Mouse (Mus musculus) kidney, adult 2 months (tissue): ENCODE measurements at regions not wholly inside any gene's neighbourhood (a gene's known extent, or its start where the extent isn't known, plus 50 kb on each side); places are given as distances from the start of the nearest gene placed in this dataset.

Experiments
- DNase-seq: peaks from one replicate; pipeline ENCODE4 v3.0.0; 2021
- H3K27ac ChIP-seq: fragments of 200-500 bp; 2 replicates; pipeline ENCODE4 v1.5.1; 2012; ENCODE audit warnings: low read depth, low read length, control low read depth, inconsistent platforms; ENCODE audit not compliant: insufficient read depth
- H3K27me3 ChIP-seq: fragments of 200-500 bp; replicated peaks from 2 replicates; pipeline ENCODE4 v1.6.1; 2012; ENCODE audit warnings: mild to moderate bottlenecking, moderate library complexity, low read length, inconsistent platforms; ENCODE audit not compliant: control insufficient read depth, insufficient read depth
- H3K36me3 ChIP-seq: fragments of 200-500 bp; 2 replicates; pipeline ENCODE4 v1.6.1; 2012; ENCODE audit warnings: mild to moderate bottlenecking, moderate library complexity, low read length, inconsistent platforms; ENCODE audit not compliant: control insufficient read depth, insufficient read depth
- H3K4me1 ChIP-seq: fragments of 200-500 bp; 2 replicates; pipeline ENCODE4 v1.6.1; 2011; ENCODE audit warnings: low read length; ENCODE audit not compliant: control insufficient read depth, insufficient read depth
- H3K4me3 ChIP-seq: fragments of 200-500 bp; 2 replicates; pipeline ENCODE4 v1.5.1; 2011; ENCODE audit warnings: mild to moderate bottlenecking, low read depth, low read length, control low read depth; ENCODE audit not compliant: insufficient read depth
- CTCF ChIP-seq: fragments of 200-500 bp; conservative IDR thresholded peaks from 2 replicates; pipeline ENCODE4 v1.5.1; 2011; ENCODE audit warnings: low read depth, mild to moderate bottlenecking, control low read depth, low read length, moderate library complexity, mixed read lengths; ENCODE audit not compliant: insufficient read depth, insufficient read length
- POLR2A ChIP-seq: fragments of 200-500 bp; IDR thresholded peaks from one replicate; pipeline ENCODE4 v1.6.1; 2011; ENCODE audit warnings: low read depth, low read length, control low read depth
- WGBS: fragments of 180-500 bp; shearing (Covaris S2); methylation state at CpG from one replicate; pipeline ENCODE4 v1.1.7; 2018; 5-methylcytosine and 5-hydroxymethylcytosine counted together

GRCm38 (mm10) chrX:134890583-134890982 is 74.0 kb downstream of the Nxf2 start:
- 77% methylated on average over 3 of the region's 3 CpGs for WGBS
- H3K4me1 ChIP-seq: no peaks in the 10 kb centered on the region
- no peaks in the 10 kb centered on the region for H3K36me3 ChIP-seq
- no peak for DNase-seq
- no peaks in the 10 kb centered on the region for H3K27me3 ChIP-seq
- no peak overlapping the region for H3K4me3 ChIP-seq
- no peak overlapping the region for H3K27ac ChIP-seq
- no peak for TF ChIP-seq POLR2A
- no peak for TF ChIP-seq CTCF

- no peak overlapping the region for H3K27ac ChIP-seq
- H3K4me3 ChIP-seq: no peak overlapping the region
- H3K4me1 ChIP-seq: no peaks in the 10 kb centered on the region
- no peak for DNase-seq
- 96% methylated on average over 4 of the region's 4 CpGs for WGBS
- TF ChIP-seq CTCF: no peak
- TF ChIP-seq POLR2A: no peak
- no peaks in the 10 kb centered on the region for H3K36me3 ChIP-seq
- no peaks in the 10 kb centered on the region for H3K27me3 ChIP-seq
These were observed 74.9 kb downstream of the Nxf2 start for GRCm38 (mm10) chrX:134889634-134890033.

- TF ChIP-seq POLR2A: no peak
- no peak for TF ChIP-seq CTCF
- Histone ChIP-seq H3K4me3 (no peak overlapping the region), H3K4me1 (no peaks in the 10 kb centered on the region), H3K36me3 (no peaks in the 10 kb centered on the region), H3K27ac (no peak overlapping the region), H3K27me3 (no peaks in the 10 kb centered on the region)
- WGBS: 53% methylated on average over 5 of the region's 5 CpGs
- no peak for DNase-seq
These were observed 73.3 kb upstream of the Armcx2 start for GRCm38 (mm10) chrX:134882334-134882733.

DNA sequence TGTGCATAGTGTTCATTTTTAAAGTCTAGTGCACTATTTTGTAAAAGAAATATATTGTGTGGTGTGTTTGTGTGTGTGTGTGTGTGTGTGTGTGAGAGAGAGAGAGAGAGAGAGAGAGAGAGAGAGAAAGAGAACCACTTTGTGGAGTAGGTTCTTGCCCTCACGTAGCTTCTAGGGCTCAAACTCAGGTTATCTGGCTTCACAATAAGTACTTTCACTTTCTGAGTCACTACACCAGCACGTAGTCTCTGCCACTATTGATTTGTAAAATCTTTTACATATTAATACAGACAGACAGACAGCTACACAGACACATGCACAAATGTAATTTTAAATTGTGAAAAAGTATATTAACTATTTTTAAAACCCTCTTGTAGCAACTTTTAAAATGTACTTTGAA is 70.9 kb upstream of the Armcx2 start:
- H3K4me3 ChIP-seq: no peak overlapping the region

GRCm38 (mm10) chrX:134878870-134879269 is 69.8 kb upstream of the Armcx2 start:
- Histone ChIP-seq H3K27ac (no peak overlapping the region), H3K27me3 (no peaks in the 10 kb centered on the region), H3K36me3 (no peaks in the 10 kb centered on the region), H3K4me3 (no peak overlapping the region), H3K4me1 (no peaks in the 10 kb centered on the region)
- WGBS: 92% methylated on average over 2 of the region's 2 CpGs
- TF ChIP-seq POLR2A: no peak
- no peak for TF ChIP-seq CTCF
- DNase-seq: no peak

More for the DNA sequence above, 70.9 kb upstream of the Armcx2 start:
- TF ChIP-seq CTCF (no peak), POLR2A (no peak)
- no peaks in the 10 kb centered on the region for H3K36me3 ChIP-seq
- no peaks in the 10 kb centered on the region for H3K27me3 ChIP-seq
- 74% methylated on average over 2 of the region's 2 CpGs for WGBS
- H3K27ac ChIP-seq: no peak overlapping the region
- no peaks in the 10 kb centered on the region for H3K4me1 ChIP-seq
- no peak for DNase-seq

DNA sequence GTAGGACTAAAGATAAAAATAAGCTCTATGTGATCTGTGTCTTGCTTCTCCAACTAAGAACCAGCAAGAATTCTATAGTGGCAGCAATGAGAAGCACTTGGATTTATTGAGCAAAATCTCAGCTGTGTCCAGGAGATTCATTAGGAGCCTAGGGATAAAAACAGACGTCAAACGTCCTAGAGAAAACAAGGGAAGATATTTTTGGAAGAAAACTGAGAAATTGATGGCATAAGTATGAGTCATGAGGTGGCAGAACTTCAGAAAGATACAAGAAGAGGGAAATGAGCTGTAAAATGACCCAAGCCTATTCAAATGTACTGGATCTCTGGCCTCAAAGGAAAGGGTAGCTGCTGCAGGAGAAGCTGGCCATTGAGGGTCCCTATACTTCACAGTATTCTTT is 65.7 kb upstream of the Armcx2 start:
- no peaks in the 10 kb centered on the region for H3K4me1 ChIP-seq
- WGBS: 21% methylated on average over 2 of the region's 2 CpGs
- DNase-seq: no peak
- no peak overlapping the region for H3K4me3 ChIP-seq
- H3K36me3 ChIP-seq: no peaks in the 10 kb centered on the region
- no peaks in the 10 kb centered on the region for H3K27me3 ChIP-seq
- H3K27ac ChIP-seq: no peak overlapping the region
- TF ChIP-seq POLR2A (no peak), CTCF (no peak)

DNA sequence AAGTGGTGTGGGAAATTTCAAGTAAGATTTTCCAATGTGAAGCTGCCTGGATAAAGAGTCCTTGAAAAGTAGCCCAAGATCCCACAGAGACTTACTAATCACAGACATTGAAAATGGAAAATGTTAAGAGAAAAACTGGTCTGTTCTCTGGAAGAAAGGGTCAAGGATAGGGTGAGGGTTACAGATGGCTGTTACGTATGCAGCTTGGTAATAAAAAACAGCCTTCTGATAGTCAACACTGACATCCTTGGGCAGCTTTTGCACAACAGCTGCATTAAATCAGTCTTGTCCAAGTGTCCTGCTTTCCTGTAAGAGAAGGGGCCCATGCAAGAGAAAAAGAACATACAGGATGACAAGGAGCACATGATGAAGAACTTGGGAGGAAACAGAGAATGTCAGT is 64.6 kb upstream of the Armcx2 start:
- H3K36me3 ChIP-seq: no peaks in the 10 kb centered on the region
- H3K4me1 ChIP-seq: no peaks in the 10 kb centered on the region
- TF ChIP-seq POLR2A: no peak
- TF ChIP-seq CTCF: no peak
- no peak overlapping the region for H3K4me3 ChIP-seq
- H3K27ac ChIP-seq: no peak overlapping the region
- no peaks in the 10 kb centered on the region for H3K27me3 ChIP-seq
- peak; percentile 2 for DNase-seq
- WGBS: 55% methylated on average over 1 of the region's 1 CpGs

DNA sequence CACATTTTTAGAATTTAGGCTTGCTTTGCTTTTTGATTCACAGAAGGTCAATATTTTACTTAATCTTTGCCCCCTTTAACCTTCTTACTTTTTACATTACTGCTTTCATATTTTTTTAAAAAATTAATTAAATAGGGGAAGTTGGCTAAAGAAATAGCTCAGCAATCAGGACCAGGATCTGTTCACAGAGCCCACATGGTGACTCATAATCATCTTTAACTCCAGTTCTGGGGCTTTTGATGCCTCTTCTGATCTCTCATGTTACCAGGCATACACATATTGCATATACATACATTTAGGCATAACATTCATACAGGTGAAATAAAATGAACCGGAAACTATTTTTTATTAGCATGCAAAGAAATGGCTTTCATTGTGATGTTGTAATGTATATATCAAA is 52.6 kb upstream of the Armcx2 start:
- WGBS: 100% methylated on average over 1 of the region's 1 CpGs
- no peaks in the 10 kb centered on the region for H3K4me1 ChIP-seq
- H3K27ac ChIP-seq: no peak overlapping the region
- H3K36me3 ChIP-seq: no peaks in the 10 kb centered on the region
- no peaks in the 10 kb centered on the region for H3K27me3 ChIP-seq
- TF ChIP-seq POLR2A: no peak
- no peak for TF ChIP-seq CTCF
- no peak overlapping the region for H3K4me3 ChIP-seq
- no peak for DNase-seq
